Mouse (Mus musculus): ENCODE measurements around the gene Rpl10a.

- TF ChIP-seq EP300 (IDR thresholded peaks at IDR 0.05; ENCODE audit: low read depth) (no peak), CTCF (IDR thresholded peaks at IDR 0.05; ENCODE audit: low read depth) (no peak)
These were observed 15.9 kb downstream of the Rpl10a start for GRCm38 (mm10) chr17:28344050-28344607.
